Mouse (Mus musculus) midbrain, embryonic 12.5 days (tissue): ENCODE measurements around the gene Stat4. TPM values are rescaled to one million over a fixed set of nuclear protein-coding genes. Genes with fewer than 3 reads are reported as not detected.

ENCODE experiments used
- ATAC-seq: fragments of 200-750 bp; cut with Nextera tagmentation; 2 replicates; pipeline ENCODE4 v1.8.0; 2017; ENCODE audit warnings: low read depth, moderate TSS enrichment, moderate library complexity; ENCODE audit not compliant: low FRiP score
- H3K27ac ChIP-seq: fragments of 300-500 bp; sonication (generic); replicated peaks from 2 replicates; pipeline ENCODE4 v1.5.1; 2016; ENCODE audit warnings: mild to moderate bottlenecking
- H3K27me3 ChIP-seq: fragments of 300-500 bp; sonication (generic); 2 replicates; pipeline ENCODE4 v1.6.1; 2016; ENCODE audit warnings: mild to moderate bottlenecking
- H3K36me3 ChIP-seq: fragments of 300-500 bp; sonication (generic); 2 replicates; pipeline ENCODE4 v1.6.1; 2016
- H3K4me1 ChIP-seq: fragments of 300-500 bp; sonication (generic); 2 replicates; pipeline ENCODE4 v1.6.1; 2016
- H3K4me2 ChIP-seq: fragments of 300-500 bp; sonication (generic); replicated peaks from 2 replicates; pipeline ENCODE4 v1.6.1; 2016; ENCODE audit warnings: mild to moderate bottlenecking, moderate library complexity
- H3K4me3 ChIP-seq: fragments of 300-500 bp; sonication (generic); 2 replicates; pipeline ENCODE4 v1.5.1; 2016; ENCODE audit warnings: mild to moderate bottlenecking
- H3K9ac ChIP-seq: fragments of 300-500 bp; sonication (generic); replicated peaks from 2 replicates; pipeline ENCODE4 v1.6.1; 2016; ENCODE audit warnings: mild to moderate bottlenecking, moderate library complexity
- H3K9me3 ChIP-seq: fragments of 300-500 bp; sonication (generic); 2 replicates; pipeline ENCODE4 v1.6.1; 2016; ENCODE audit warnings: mild to moderate bottlenecking
- WGBS: fragments of 180-500 bp; shearing (Covaris S2); methylation state at CpG from one replicate; pipeline ENCODE4 v1.1.7; 2016; 5-methylcytosine and 5-hydroxymethylcytosine counted together
- polyA plus RNA-seq: library from polyadenylated mRNA; unstranded; fragments of >200 nt; fragmentation: Nextera tagmentation; extraction: Ambion mirVana; gene quantifications from 2 replicates; pipeline ENCODE4 v1.2.1, GENCODE M21; 2016

The Stat4 gene
- polyA plus RNA-seq, 1 experiment from 2014 or later: 3.1 TPM

GRCm38 (mm10) chr1:52149934-52150346, 163.0 kb downstream of the Stat4 start:
- H3K27ac ChIP-seq: no peak overlapping the region

GRCm38 (mm10) chr1:52150676-52151075, 163.7 kb downstream of the Stat4 start:
- Histone ChIP-seq H3K36me3 (0 out of 2 replicates have a peak, but pooled peaks cover 7% of the 10 kb centered on the region), H3K9me3 (no peaks in the 10 kb centered on the region), H3K27me3 (peaks cover 11% of the 10 kb centered on the region; the same call in 1 of the 2 replicates), H3K9ac (no peak overlapping the region), H3K27ac (no peak overlapping the region), H3K4me3 (no peak overlapping the region), H3K4me1 (peaks cover 7% of the 10 kb centered on the region; the same call in 1 of the 2 replicates), H3K4me2 (no peak overlapping the region)
- ATAC-seq: no peak
- WGBS: 56% methylated on average over 11 of the region's 11 CpGs

More at GRCm38 (mm10) chr1:52149934-52150346, 163.0 kb downstream of the Stat4 start:
- Histone ChIP-seq H3K4me1 (peaks cover 7% of the 10 kb centered on the region; the same call in 1 of the 2 replicates), H3K4me3 (no peak overlapping the region), H3K9me3 (no peaks in the 10 kb centered on the region), H3K4me2 (no peak overlapping the region), H3K36me3 (0 out of 2 replicates have a peak, but pooled peaks cover 7% of the 10 kb centered on the region), H3K9ac (no peak overlapping the region), H3K27me3 (peaks cover 11% of the 10 kb centered on the region; the same call in 1 of the 2 replicates)
- 39% methylated on average over 9 of the region's 9 CpGs for WGBS
- peak; percentile 78 for ATAC-seq

- WGBS: 92% methylated on average over 5 of the region's 5 CpGs
- 0 out of 2 replicates have a peak, but pooled peaks cover 7% of the 10 kb centered on the region for H3K36me3 ChIP-seq
- no peak overlapping the region for H3K4me2 ChIP-seq
- no peak overlapping the region for H3K9ac ChIP-seq
- no peaks in the 10 kb centered on the region for H3K9me3 ChIP-seq
- no peak for ATAC-seq
- H3K4me3 ChIP-seq: no peak overlapping the region
- H3K27ac ChIP-seq: no peak overlapping the region
- peaks cover 11% of the 10 kb centered on the region; the same call in 1 of the 2 replicates for H3K27me3 ChIP-seq
- peaks cover 7% of the 10 kb centered on the region; the same call in 1 of the 2 replicates for H3K4me1 ChIP-seq
These were observed 164.2 kb downstream of the Stat4 start for GRCm38 (mm10) chr1:52151166-52151565.

- ATAC-seq: no peak
- Histone ChIP-seq H3K9me3 (no peaks in the 10 kb centered on the region), H3K27me3 (peaks cover 11% of the 10 kb centered on the region; the same call in 1 of the 2 replicates), H3K9ac (no peak overlapping the region), H3K4me3 (no peak overlapping the region), H3K36me3 (0 out of 2 replicates have a peak, but pooled peaks cover 7% of the 10 kb centered on the region), H3K4me1 (peaks cover 5% of the 10 kb centered on the region; the same call in 1 of the 2 replicates), H3K27ac (no peak overlapping the region), H3K4me2 (no peak overlapping the region)
- 67% methylated on average over 13 of the region's 13 CpGs for WGBS
These were observed 165.4 kb downstream of the Stat4 start for GRCm38 (mm10) chr1:52152369-52152768.

- H3K27ac ChIP-seq: no peak overlapping the region
- 0 out of 2 replicates have a peak, but pooled peaks cover 7% of the 10 kb centered on the region for H3K36me3 ChIP-seq
- H3K4me3 ChIP-seq: no peak overlapping the region
- H3K9me3 ChIP-seq: no peaks in the 10 kb centered on the region
- H3K27me3 ChIP-seq: peaks cover 7% of the 10 kb centered on the region; the same call in 1 of the 2 replicates
- no peak overlapping the region for H3K9ac ChIP-seq
- ATAC-seq: no peak
- H3K4me1 ChIP-seq: peaks cover 5% of the 10 kb centered on the region; the same call in 1 of the 2 replicates
- WGBS: 25% methylated on average over 3 of the region's 3 CpGs
- H3K4me2 ChIP-seq: no peak overlapping the region
These were observed 166.0 kb downstream of the Stat4 start for GRCm38 (mm10) chr1:52152936-52153335.

GRCm38 (mm10) chr1:52154890-52155289, 167.9 kb downstream of the Stat4 start:
- no peak overlapping the region for H3K9ac ChIP-seq
- 0 out of 2 replicates have a peak, but pooled peaks cover 7% of the 10 kb centered on the region for H3K36me3 ChIP-seq
- H3K27me3 ChIP-seq: 0 out of 2 replicates have a peak, but pooled peaks cover 4% of the 10 kb centered on the region
- no peak overlapping the region for H3K4me2 ChIP-seq
- no peak overlapping the region for H3K27ac ChIP-seq
- H3K4me3 ChIP-seq: no peak overlapping the region
- H3K9me3 ChIP-seq: no peaks in the 10 kb centered on the region
- WGBS: 88% methylated on average over 8 of the region's 8 CpGs
- H3K4me1 ChIP-seq: no peaks in the 10 kb centered on the region; the same call in 1 of the 2 replicates
- ATAC-seq: no peak

- Histone ChIP-seq H3K36me3 (0 out of 2 replicates have a peak, but pooled peaks cover 7% of the 10 kb centered on the region), H3K27me3 (no peaks in the 10 kb centered on the region), H3K4me3 (no peak overlapping the region), H3K9me3 (no peaks in the 10 kb centered on the region), H3K9ac (no peak overlapping the region), H3K4me1 (no peaks in the 10 kb centered on the region), H3K27ac (no peak overlapping the region), H3K4me2 (no peak overlapping the region)
- ATAC-seq: no peak
- WGBS: 86% methylated on average over 10 of the region's 10 CpGs
These were observed 169.4 kb downstream of the Stat4 start for GRCm38 (mm10) chr1:52156351-52156750.

Other genes with a start within 250 kb of the Stat4 start
- 111 and 115 TPM in 2 replicates for gene Myo1b, start 71.1 kb upstream of the Stat4 start, polyA plus RNA-seq
- gene Stat1, start 132.3 kb downstream of the Stat4 start, polyA plus RNA-seq: 14.2 and 14.7 TPM in 2 replicates
- 36.5 and 41.5 TPM in 2 replicates for gene Gls, start 246.1 kb downstream of the Stat4 start, polyA plus RNA-seq